Mouse (Mus musculus) frontal cortex, adult 2 months (tissue): Measurements from ENCODE around the gene Ppp1r3c. TPM values are rescaled to one million over a fixed set of nuclear protein-coding genes. Genes with fewer than 3 reads are reported as not detected.

Source experiments
- DNase-seq, 2 experiments: peaks; one replicate each; pipeline ENCODE4 v3.0.0; 2022; ENCODE audit warnings: low spot score in 1 of 2; ENCODE audit errors: extremely low spot score in 1 of 2
- polyA plus RNA-seq: library from polyadenylated mRNA; depleted of rRNA; stranded (reverse); fragments of >200 nt; gene quantifications from 2 replicates; pipeline ENCODE4 v1.2.3, GENCODE M21; 2012

The Ppp1r3c gene
- polyA plus RNA-seq, 1 experiment: 31.1 TPM

GRCm38 (mm10) chr19:36724970-36725369 lies 11.5 kb downstream of the Ppp1r3c start:
- no peak for DNase-seq

GRCm38 (mm10) chr19:36721139-36721538 lies 15.3 kb downstream of the Ppp1r3c start:
- DNase-seq: peak in 1 of 2 experiments; percentile 59

- no peak for DNase-seq
Observed at GRCm38 (mm10) chr19:36716221-36716620, 20.2 kb downstream of the Ppp1r3c start.

- DNase-seq: no peak
Observed at GRCm38 (mm10) chr19:36715591-36715990, 20.9 kb downstream of the Ppp1r3c start.

GRCm38 (mm10) chr19:36714492-36714891 lies 22.0 kb downstream of the Ppp1r3c start:
- DNase-seq: no peak

GRCm38 (mm10) chr19:36713092-36713491 lies 23.4 kb downstream of the Ppp1r3c start:
- DNase-seq: no peak

- no peak for DNase-seq
Observed at GRCm38 (mm10) chr19:36706195-36706594, 30.3 kb downstream of the Ppp1r3c start.

- DNase-seq: peak in 1 of 2 experiments; percentile 57
Observed at GRCm38 (mm10) chr19:36705286-36706146, 30.9 kb downstream of the Ppp1r3c start.

- DNase-seq: no peak
Observed at GRCm38 (mm10) chr19:36704763-36705162, 31.7 kb downstream of the Ppp1r3c start.

GRCm38 (mm10) chr19:36701809-36702622 lies 34.4 kb downstream of the Ppp1r3c start:
- no peak for DNase-seq

- peak in 1 of 2 experiments; percentile 64 for DNase-seq
Observed at GRCm38 (mm10) chr19:36701366-36701765, 35.1 kb downstream of the Ppp1r3c start.

- DNase-seq: no peak
Observed at GRCm38 (mm10) chr19:36700937-36701336, 35.5 kb downstream of the Ppp1r3c start.

- no peak for DNase-seq
Observed at GRCm38 (mm10) chr19:36699151-36699550, 37.3 kb downstream of the Ppp1r3c start.

- DNase-seq: no peak
Observed at GRCm38 (mm10) chr19:36698200-36698599, 38.3 kb downstream of the Ppp1r3c start.

- DNase-seq: peak in 1 of 2 experiments; percentile 39
Observed at GRCm38 (mm10) chr19:36696601-36697122, 39.8 kb downstream of the Ppp1r3c start.

GRCm38 (mm10) chr19:36693530-36693929 lies 42.9 kb downstream of the Ppp1r3c start:
- no peak for DNase-seq

GRCm38 (mm10) chr19:36691941-36692340 lies 44.5 kb downstream of the Ppp1r3c start:
- no peak for DNase-seq

GRCm38 (mm10) chr19:36691245-36691644 lies 45.2 kb downstream of the Ppp1r3c start:
- DNase-seq: no peak

GRCm38 (mm10) chr19:36689205-36689604 lies 47.2 kb downstream of the Ppp1r3c start:
- peak in 1 of 2 experiments; percentile 69 for DNase-seq

- peak in 1 of 2 experiments; percentile 56 for DNase-seq
Observed at GRCm38 (mm10) chr19:36687843-36688637, 48.4 kb downstream of the Ppp1r3c start.
